Mouse (Mus musculus): ENCODE measurements around the gene Nop53. TPM values are rescaled to one million over a fixed set of nuclear protein-coding genes. Genes with fewer than 3 reads are reported as not detected.

The Nop53 gene
- total RNA-seq, 1 experiment from 2014 or later: 260 TPM

GRCm38 (mm10) chr7:15962311-15963288, 16.7 kb upstream of the Nop53 start:
- no peak for ATAC-seq (ENCODE audit: extremely low read depth, insufficient number of reproducible peaks, low FRiP score, poor library complexity, severe bottlenecking)

- ATAC-seq (ENCODE audit: extremely low read depth, insufficient number of reproducible peaks, low FRiP score, poor library complexity, severe bottlenecking): no peak
Observed at GRCm38 (mm10) chr7:15961798-15962197, 15.9 kb upstream of the Nop53 start.

GRCm38 (mm10) chr7:15961239-15961638, 15.4 kb upstream of the Nop53 start:
- no peak for ATAC-seq (ENCODE audit: extremely low read depth, insufficient number of reproducible peaks, low FRiP score, poor library complexity, severe bottlenecking)

- ATAC-seq (ENCODE audit: extremely low read depth, insufficient number of reproducible peaks, low FRiP score, poor library complexity, severe bottlenecking): no peak
Observed at GRCm38 (mm10) chr7:15960691-15961090, 14.8 kb upstream of the Nop53 start.

GRCm38 (mm10) chr7:15956143-15956542, 10.3 kb upstream of the Nop53 start:
- ATAC-seq (ENCODE audit: extremely low read depth, insufficient number of reproducible peaks, low FRiP score, poor library complexity, severe bottlenecking): no peak

GRCm38 (mm10) chr7:15955509-15955908, 9.6 kb upstream of the Nop53 start:
- ATAC-seq (ENCODE audit: extremely low read depth, insufficient number of reproducible peaks, low FRiP score, poor library complexity, severe bottlenecking): no peak

- ATAC-seq (ENCODE audit: extremely low read depth, insufficient number of reproducible peaks, low FRiP score, poor library complexity, severe bottlenecking): no peak
Observed at GRCm38 (mm10) chr7:15954978-15955443, 9.1 kb upstream of the Nop53 start.

- no peak for ATAC-seq (ENCODE audit: extremely low read depth, insufficient number of reproducible peaks, low FRiP score, poor library complexity, severe bottlenecking)
Observed at GRCm38 (mm10) chr7:15954436-15954835, 8.6 kb upstream of the Nop53 start.

GRCm38 (mm10) chr7:15953307-15954074, 7.6 kb upstream of the Nop53 start:
- ATAC-seq (ENCODE audit: extremely low read depth, insufficient number of reproducible peaks, low FRiP score, poor library complexity, severe bottlenecking): no peak

- no peak for ATAC-seq (ENCODE audit: extremely low read depth, insufficient number of reproducible peaks, low FRiP score, poor library complexity, severe bottlenecking)
Observed at GRCm38 (mm10) chr7:15952416-15952815, 6.5 kb upstream of the Nop53 start.

- no peak for ATAC-seq (ENCODE audit: extremely low read depth, insufficient number of reproducible peaks, low FRiP score, poor library complexity, severe bottlenecking)
Observed at GRCm38 (mm10) chr7:15950008-15950407, 4.1 kb upstream of the Nop53 start.

GRCm38 (mm10) chr7:15949216-15949790, 3.4 kb upstream of the Nop53 start:
- no peak for ATAC-seq (ENCODE audit: extremely low read depth, insufficient number of reproducible peaks, low FRiP score, poor library complexity, severe bottlenecking)

- ATAC-seq (ENCODE audit: extremely low read depth, insufficient number of reproducible peaks, low FRiP score, poor library complexity, severe bottlenecking): peak; percentile 70
Observed at GRCm38 (mm10) chr7:15948381-15948941, 2.6 kb upstream of the Nop53 start.

- no peak for ATAC-seq (ENCODE audit: extremely low read depth, insufficient number of reproducible peaks, low FRiP score, poor library complexity, severe bottlenecking)
Observed at GRCm38 (mm10) chr7:15947653-15948260, 1.9 kb upstream of the Nop53 start.

GRCm38 (mm10) chr7:15945211-15945610, 663 bp downstream of the Nop53 start:
- ATAC-seq (ENCODE audit: extremely low read depth, insufficient number of reproducible peaks, low FRiP score, poor library complexity, severe bottlenecking): no peak

- no peak for ATAC-seq (ENCODE audit: extremely low read depth, insufficient number of reproducible peaks, low FRiP score, poor library complexity, severe bottlenecking)
Observed at GRCm38 (mm10) chr7:15944311-15944710, 1.6 kb downstream of the Nop53 start.

GRCm38 (mm10) chr7:15938621-15939020, 7.3 kb downstream of the Nop53 start:
- ATAC-seq (ENCODE audit: extremely low read depth, insufficient number of reproducible peaks, low FRiP score, poor library complexity, severe bottlenecking): no peak

GRCm38 (mm10) chr7:15937491-15937890, 8.4 kb downstream of the Nop53 start:
- no peak for ATAC-seq (ENCODE audit: extremely low read depth, insufficient number of reproducible peaks, low FRiP score, poor library complexity, severe bottlenecking)

All from neutrophil, adult 5-6 weeks (primary cell).